Mouse (Mus musculus) sigmoid colon, adult 10 weeks (tissue): ENCODE measurements around the gene Mctp2. TPM values are rescaled to one million over a fixed set of nuclear protein-coding genes. Genes with fewer than 3 reads are reported as not detected.

ENCODE experiments used
- polyA plus RNA-seq: library from polyadenylated mRNA; stranded (reverse); fragments of 350-450 nt; fragmentation: Illumina TruSeq; extraction: RNeasy Lipid Tissue Mini Kit (QIAGEN cat#74804); gene quantifications from one replicate; pipeline ENCODE4 v1.2.3, GENCODE M21; 2014; ENCODE audit warnings: low read depth, low replicate concordance

Mctp2 gene
- polyA plus RNA-seq = 51.1 TPM

DNA sequence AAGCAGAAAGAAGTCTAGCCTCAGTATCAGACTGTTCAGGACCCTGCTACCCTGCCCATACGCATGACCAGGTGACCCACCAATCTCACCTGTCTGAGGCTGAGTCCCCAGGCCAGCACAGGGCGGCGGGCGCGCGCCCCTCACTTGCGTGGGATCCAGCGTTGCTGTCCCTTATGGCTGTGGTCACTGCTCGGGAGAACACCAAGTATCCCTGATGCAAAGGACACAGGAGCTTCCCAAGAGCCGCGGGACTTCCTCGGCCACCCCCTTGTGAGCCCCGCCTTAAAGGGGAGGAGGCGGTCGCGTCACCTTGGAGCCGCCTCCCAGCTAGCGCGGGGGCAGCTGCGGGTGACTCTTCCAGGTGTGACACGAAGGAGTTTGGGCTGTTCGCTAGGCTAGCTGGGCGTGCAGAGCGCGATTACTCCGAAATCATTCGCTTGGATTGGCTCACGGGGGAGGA, at the start of gene Mctp2:
TSS of gene Mctp2 (minus strand) at position 227 of the 460 bp plus-strand sequence.

